18 mouse cellular contexts compared by ENCODE assay signal in the genomic region with DNA sequence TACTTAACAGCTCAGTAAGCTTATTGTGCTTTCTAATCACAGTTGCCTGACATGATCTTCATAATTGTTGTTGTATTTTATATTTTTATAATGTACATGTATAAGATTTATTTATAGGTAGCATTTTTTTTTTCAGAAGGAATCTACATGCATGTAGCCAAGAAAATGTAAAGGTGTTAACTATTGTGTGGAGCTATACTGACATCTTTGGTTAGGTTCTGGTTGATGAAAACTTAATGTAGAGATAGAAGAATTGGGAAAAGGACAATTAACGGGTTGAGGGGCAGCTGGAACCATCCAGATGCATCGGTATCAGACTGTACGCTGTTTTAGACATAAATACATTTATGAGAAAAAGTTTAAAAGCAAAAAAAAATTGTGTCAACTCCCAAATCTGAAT. TPM values are rescaled to one million over a fixed set of nuclear protein-coding genes. Genes with fewer than 3 reads are reported as not detected.
DNase-seq lines count a peak whose midpoint lies in the region; ATAC-seq and TF ChIP-seq lines count a peak whose summit lies in the region.
"Had no signal": no experiment of that assay in that cellular context is flagged by ENCODE, and none has a peak within 500 bp of the region (broad histone marks: within the 10 kb centered on the region; RNA-seq: fewer than 3 reads in every experiment).

No protein-coding gene starts in this region.

- H3K4me1 ChIP-seq in forebrain, embryonic 15.5 days = peaks cover 14% of the 10 kb centered on the region; the same call in 1 of the 2 replicates
- peaks cover 7% of the 10 kb centered on the region for H3K4me1 ChIP-seq in forebrain, embryonic 16.5 days (replicated peaks; ENCODE audit: control insufficient read depth, insufficient read depth, low read length)
- peaks cover 13% of the 10 kb centered on the region for H3K4me1 ChIP-seq in midbrain, embryonic 13.5 days (replicated peaks)
- H3K4me1 ChIP-seq in midbrain, embryonic 10.5 days = peaks cover 8% of the 10 kb centered on the region
- no peaks in the 10 kb centered on the region for H3K4me1 ChIP-seq in hindbrain, postnatal 0 days (ENCODE audit: insufficient read depth, low read length)
- no peaks in the 10 kb centered on the region for H3K4me1 ChIP-seq in neural tube, embryonic 14.5 days (ENCODE audit: control insufficient read depth, insufficient read depth, low read length)
- H3K4me1 ChIP-seq: lung, embryonic 15.5 days had no signal

- H3K36me3 ChIP-seq in forebrain, embryonic 15.5 days = no peaks in the 10 kb centered on the region
- H3K36me3 ChIP-seq in forebrain, embryonic 16.5 days (ENCODE audit: control insufficient read depth, insufficient read depth) = no peaks in the 10 kb centered on the region
- no peaks in the 10 kb centered on the region for H3K36me3 ChIP-seq in midbrain, embryonic 13.5 days
- no peaks in the 10 kb centered on the region for H3K36me3 ChIP-seq in midbrain, embryonic 10.5 days
- no peaks in the 10 kb centered on the region for H3K36me3 ChIP-seq in hindbrain, postnatal 0 days (ENCODE audit: insufficient read depth, low read length)
- no peaks in the 10 kb centered on the region for H3K36me3 ChIP-seq in neural tube, embryonic 14.5 days (ENCODE audit: control insufficient read depth, insufficient read depth, low read length)
- H3K36me3 ChIP-seq: embryonic facial prominence, embryonic 15.5 days; limb, embryonic 13.5 days; lung, embryonic 15.5 days had no signal

- 0 out of 2 replicates have a peak, but pooled peaks have one; percentile 26 for TF ChIP-seq CTCF in hindbrain, postnatal 0 days (IDR thresholded peaks at IDR 0.05; ENCODE audit: low read depth)

- H3K4me2 ChIP-seq in forebrain, embryonic 15.5 days (replicated peaks) = peak overlapping the region; percentile 50
- no peak overlapping the region for H3K4me2 ChIP-seq in forebrain, embryonic 16.5 days (ENCODE audit: low read length)
- peak overlapping the region; percentile 63 for H3K4me2 ChIP-seq in midbrain, embryonic 13.5 days (replicated peaks)
- H3K4me2 ChIP-seq in hindbrain, postnatal 0 days (ENCODE audit: low read depth, low read length) = peak overlapping the region; percentile 63
- H3K4me2 ChIP-seq in neural tube, embryonic 14.5 days (ENCODE audit: low read depth, low read length) = peak overlapping the region; percentile 59

- no peaks in the 10 kb centered on the region for H3K9me3 ChIP-seq in forebrain, embryonic 15.5 days
- H3K9me3 ChIP-seq in forebrain, embryonic 16.5 days (ENCODE audit: control insufficient read depth, low read length) = no peaks in the 10 kb centered on the region
- no peaks in the 10 kb centered on the region for H3K9me3 ChIP-seq in midbrain, embryonic 13.5 days
- H3K9me3 ChIP-seq in midbrain, embryonic 10.5 days (replicated peaks) = no peaks in the 10 kb centered on the region
- no peaks in the 10 kb centered on the region for H3K9me3 ChIP-seq in hindbrain, postnatal 0 days (ENCODE audit: low read length)
- H3K9me3 ChIP-seq in neural tube, embryonic 14.5 days (ENCODE audit: control insufficient read depth, low read length) = no peaks in the 10 kb centered on the region
- H3K9me3 ChIP-seq: embryonic facial prominence, embryonic 15.5 days; limb, embryonic 13.5 days; lung, embryonic 15.5 days had no signal

- H3K4me3 ChIP-seq in forebrain, embryonic 15.5 days = peak overlapping the region; percentile 45; the same call in 1 of the 2 replicates
- no peak overlapping the region for H3K4me3 ChIP-seq in forebrain, embryonic 16.5 days (replicated peaks; ENCODE audit: low read length)
- H3K4me3 ChIP-seq in midbrain, embryonic 13.5 days (replicated peaks) = peak overlapping the region; percentile 46
- H3K4me3 ChIP-seq in midbrain, embryonic 10.5 days = no peak overlapping the region
- H3K4me3 ChIP-seq in hindbrain, postnatal 0 days (ENCODE audit: low read length) = peak overlapping the region; percentile 51
- H3K4me3 ChIP-seq in neural tube, embryonic 14.5 days (ENCODE audit: low read depth, low read length) = peak overlapping the region; percentile 31

- no peaks in the 10 kb centered on the region for H3K27me3 ChIP-seq in forebrain, embryonic 15.5 days
- no peaks in the 10 kb centered on the region for H3K27me3 ChIP-seq in forebrain, embryonic 16.5 days (replicated peaks; ENCODE audit: control insufficient read depth, insufficient read depth, low read length)
- H3K27me3 ChIP-seq in midbrain, embryonic 13.5 days = no peaks in the 10 kb centered on the region
- no peaks in the 10 kb centered on the region for H3K27me3 ChIP-seq in midbrain, embryonic 10.5 days (ENCODE audit: low read depth, poor library complexity, severe bottlenecking)
- no peaks in the 10 kb centered on the region for H3K27me3 ChIP-seq in hindbrain, postnatal 0 days (ENCODE audit: insufficient read depth, low read length)
- H3K27me3 ChIP-seq in neural tube, embryonic 14.5 days (ENCODE audit: control insufficient read depth, insufficient read depth, low read length) = no peaks in the 10 kb centered on the region
- H3K27me3 ChIP-seq: CH12.LX; embryonic facial prominence, embryonic 15.5 days; limb, embryonic 13.5 days; lung, embryonic 15.5 days had no signal

- DNase-seq in midbrain, embryonic 10.5 days (ENCODE audit: low spot score) = no peak
- peak; percentile 41 for DNase-seq in hindbrain, postnatal 0 days (ENCODE audit: low spot score)
- DNase-seq in right cerebral cortex, postnatal 25 days = no peak
- DNase-seq in spleen, postnatal 4 days (ENCODE audit: low spot score in 2 of 2) = no peak
- DNase-seq: kidney, adult 18-20 months; lung, postnatal 4 days had no signal

- no peak overlapping the region for H3K27ac ChIP-seq in forebrain, embryonic 15.5 days (replicated peaks)
- no peak overlapping the region for H3K27ac ChIP-seq in forebrain, embryonic 16.5 days (ENCODE audit: low read length)
- no peak overlapping the region for H3K27ac ChIP-seq in midbrain, embryonic 13.5 days
- no peak overlapping the region for H3K27ac ChIP-seq in midbrain, embryonic 10.5 days (replicated peaks)
- H3K27ac ChIP-seq in hindbrain, postnatal 0 days = peak overlapping the region; percentile 74; the same call in 1 of the 2 replicates
- no peak overlapping the region for H3K27ac ChIP-seq in neural tube, embryonic 14.5 days (ENCODE audit: low read depth, low read length)
- H3K27ac ChIP-seq: embryonic facial prominence, embryonic 15.5 days; limb, embryonic 13.5 days; liver, embryonic 14.5 days; lung, embryonic 15.5 days; stomach, postnatal 0 days had no signal

- WGBS in forebrain, embryonic 15.5 days = 69% methylated on average over 3 of the region's 3 CpGs
- WGBS in forebrain, embryonic 16.5 days = 70% methylated on average over 3 of the region's 3 CpGs
- 70% methylated on average over 3 of the region's 3 CpGs for WGBS in midbrain, embryonic 13.5 days
- 74% methylated on average over 3 of the region's 3 CpGs for WGBS in midbrain, embryonic 10.5 days
- 51% methylated on average over 3 of the region's 3 CpGs for WGBS in hindbrain, postnatal 0 days
- 71% methylated on average over 3 of the region's 3 CpGs for WGBS in neural tube, embryonic 14.5 days

- H3K9ac ChIP-seq in forebrain, embryonic 15.5 days (replicated peaks) = no peak overlapping the region
- no peak overlapping the region for H3K9ac ChIP-seq in forebrain, embryonic 16.5 days (replicated peaks; ENCODE audit: low read depth, low read length)
- no peak overlapping the region for H3K9ac ChIP-seq in midbrain, embryonic 13.5 days (replicated peaks)
- H3K9ac ChIP-seq in hindbrain, postnatal 0 days (replicated peaks; ENCODE audit: low read length) = peak overlapping the region; percentile 40; the same call in 1 of the 2 replicates
- H3K9ac ChIP-seq in neural tube, embryonic 14.5 days (replicated peaks; ENCODE audit: low read depth, low read length) = no peak overlapping the region; the same call in 1 of the 2 replicates
- H3K9ac ChIP-seq: embryonic facial prominence, embryonic 15.5 days; liver, embryonic 14.5 days; lung, embryonic 15.5 days had no signal

- ATAC-seq in forebrain, embryonic 15.5 days (replicated peaks) = no peak
- no peak for ATAC-seq in forebrain, embryonic 16.5 days
- no peak for ATAC-seq in midbrain, embryonic 13.5 days
- no peak for ATAC-seq in hindbrain, postnatal 0 days
- ATAC-seq in neural tube, embryonic 14.5 days (ENCODE audit: low read depth) = no peak

RNA-seq across cellular contexts. Expression of gene Cdh10, which starts 1.0 kb away (rescaled TPM):
- 19.3 TPM in 2 replicates for polyA plus RNA-seq in forebrain, embryonic 15.5 days (2015; fragmentation: Nextera tagmentation; extraction: Ambion mirVana)
- 23.7 and 24.3 TPM in 2 replicates for polyA plus RNA-seq in forebrain, embryonic 16.5 days (2015; fragmentation: Nextera tagmentation; extraction: Ambion mirVana)
- polyA plus RNA-seq in midbrain, embryonic 13.5 days (2015; fragmentation: Nextera tagmentation; extraction: Ambion mirVana) = 13.1 and 13.4 TPM in 2 replicates
- 1.9 and 3.9 TPM in 2 replicates for polyA plus RNA-seq in midbrain, embryonic 10.5 days (2016; fragmentation: Nextera tagmentation; extraction: Ambion mirVana)
- 30.9 and 31.7 TPM in 2 replicates for total RNA-seq in hindbrain, postnatal 0 days (2014; rRNA removed)
- polyA plus RNA-seq in hindbrain, postnatal 0 days (2015; fragmentation: Nextera tagmentation; extraction: Ambion mirVana) = 26.4 and 26.6 TPM in 2 replicates
- 25.1 and 28.2 TPM in 2 replicates for polyA plus RNA-seq in neural tube, embryonic 14.5 days (2014; fragmentation: Nextera tagmentation; extraction: Ambion mirVana)
- total RNA-seq: CH12.LX; gastrocnemius, adult 18-20 months; MEL had no signal

Comparison
In these comparisons a context has a peak if more than half of its experiments do, and no peak if none do; other contexts are left out.
1. H3K4me3 ChIP-seq: peak in forebrain, embryonic 15.5 days (single experiment), midbrain, embryonic 13.5 days (single experiment), hindbrain, postnatal 0 days (single experiment) and neural tube, embryonic 14.5 days (single experiment); none in forebrain, embryonic 16.5 days (single experiment) and midbrain, embryonic 10.5 days (single experiment).